Mouse (Mus musculus) ovary, adult 10 weeks (tissue): ENCODE measurements around the gene Ipcef1. TPM values are rescaled to one million over a fixed set of nuclear protein-coding genes. Genes with fewer than 3 reads are reported as not detected.

Experiments used
- polyA plus RNA-seq: library from polyadenylated mRNA; stranded (reverse); fragments of 350-450 nt; fragmentation: Illumina TruSeq; extraction: RNeasy Lipid Tissue Mini Kit (QIAGEN cat#74804); gene quantifications from one replicate; pipeline ENCODE4 v1.2.3, GENCODE M21; 2014

Gene Ipcef1
- 5.4 TPM for polyA plus RNA-seq

DNA sequence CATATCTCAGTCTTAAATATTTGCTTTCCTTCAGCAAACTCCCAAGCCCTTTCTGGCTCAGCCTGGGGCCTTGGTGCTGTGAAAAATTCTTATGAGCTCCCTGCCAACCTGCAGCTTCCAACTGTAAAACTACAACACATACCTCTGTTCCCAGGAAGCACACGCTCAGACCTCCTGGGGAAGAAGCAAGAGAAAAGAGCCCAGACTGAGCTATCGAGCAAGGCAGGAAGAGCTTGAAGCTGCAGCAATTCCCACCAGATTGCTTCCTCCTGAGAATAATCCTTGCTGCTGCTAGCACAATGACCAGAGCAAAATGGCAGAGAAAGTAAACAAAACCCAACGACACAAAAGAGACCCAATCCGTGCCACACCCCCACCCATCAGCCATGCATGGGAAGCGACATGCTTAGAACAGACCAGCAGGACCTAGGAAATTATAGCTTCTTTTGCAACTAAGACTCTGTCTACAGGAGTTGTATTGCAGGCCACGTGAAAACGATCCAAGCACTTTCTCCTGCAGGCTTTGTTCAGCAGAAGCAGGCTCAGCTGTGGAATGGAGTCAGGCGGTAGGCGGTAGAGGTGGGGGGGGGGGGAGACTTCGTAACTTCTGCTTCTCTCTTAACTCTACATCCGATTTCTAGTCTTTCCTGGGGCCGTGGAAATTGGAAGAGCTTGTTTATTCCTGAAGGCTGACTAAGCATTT, at the start of gene Ipcef1:
Gene Ipcef1 (minus strand): TSS at position 164 of the 703 bp plus-strand sequence.

Other genes starting within 250 kb of the Ipcef1 start
- gene Cnksr3, start 159.8 kb upstream of the Ipcef1 start, polyA plus RNA-seq: 9.6 TPM